ENCODE assay signal across 23 mouse cellular contexts in the genomic region with DNA sequence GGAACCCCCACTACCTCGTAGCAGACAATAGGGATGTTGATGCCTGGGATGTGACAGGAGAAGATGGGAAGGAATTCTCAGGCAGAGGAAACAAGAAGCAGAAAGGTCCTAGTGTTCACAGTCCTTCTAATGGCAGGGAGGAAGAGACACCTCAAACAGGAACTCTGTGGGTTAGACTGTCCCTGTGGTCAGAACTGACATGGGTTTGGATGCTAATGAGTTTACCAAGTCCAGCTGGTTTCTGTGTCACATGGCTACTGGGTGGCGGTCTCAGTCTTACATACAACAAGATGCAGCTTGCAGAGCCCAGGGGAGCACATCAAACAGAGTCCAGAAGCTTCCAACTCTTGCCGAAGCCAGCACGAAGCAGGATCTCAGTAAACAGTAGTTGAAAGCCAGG. TPM values are rescaled to one million over a fixed set of nuclear protein-coding genes. Genes with fewer than 3 reads are reported as not detected.
A peak's percentile ranks its signal among the peaks of the same experiment; 100 is the strongest.
DNase-seq lines count a peak whose midpoint lies in the region; ATAC-seq and TF ChIP-seq lines count a peak whose summit lies in the region.
"Had no signal": no experiment of that assay in that cellular context is flagged by ENCODE, and none has a peak within 500 bp of the region (broad histone marks: within the 10 kb centered on the region; RNA-seq: fewer than 3 reads in every experiment).

No protein-coding gene starts in this region.

- no peak overlapping the region for H3K4me3 ChIP-seq in gastrocnemius, adult 2 months
- H3K4me3 ChIP-seq: embryonic facial prominence, embryonic 13.5 days; embryonic facial prominence, embryonic 15.5 days; erythroblast, embryonic 14.5 days; forebrain, embryonic 10.5 days; forebrain, embryonic 12.5 days; forebrain, embryonic 15.5 days had no signal

- peak; percentile 78 for DNase-seq in 416B (ENCODE audit: low read depth)
- DNase-seq in left cerebral cortex, postnatal 14 days (ENCODE audit: low spot score in 2 of 2), result no peak
- DNase-seq in ovary, adult 18-20 months (ENCODE audit: low spot score), result no peak
- DNase-seq in gastrocnemius, adult 2 months, result no peak
- DNase-seq: adrenal gland, adult 8-10 months; adrenal gland, postnatal 14 days; adrenal gland, postnatal 36 days; cerebellum, adult 11-12 months; cerebellum, adult 2 months; cerebellum, adult 9-10 months; cerebellum, postnatal 25 days; embryo, embryonic 11 days; forebrain, postnatal 0 days had no signal

- H3K27ac ChIP-seq in gastrocnemius, adult 2 months, result no peak overlapping the region
- H3K27ac ChIP-seq: embryonic facial prominence, embryonic 13.5 days; embryonic facial prominence, embryonic 15.5 days; forebrain, embryonic 10.5 days; forebrain, embryonic 12.5 days; forebrain, embryonic 15.5 days had no signal

- ATAC-seq in common myeloid progenitor, adult 5-6 weeks (replicated peaks; ENCODE audit: low read depth, poor library complexity, severe bottlenecking), result peak; percentile 93
- peak; percentile 47; the same call in 1 of the 2 replicates for ATAC-seq in megakaryocyte, adult 5-6 weeks (ENCODE audit: poor library complexity, severe bottlenecking)
- ATAC-seq: activated CD4-positive, CD25-positive, alpha-beta regulatory T cell, adult 4 months; forebrain, embryonic 15.5 days; forebrain, postnatal 0 days; Patski had no signal

- no peak for TF ChIP-seq CTCF in gastrocnemius, adult 2 months (IDR thresholded peaks at IDR 0.05)

- intact Hi-C loops in left cerebral cortex, postnatal 14 days (cut with DNase I), result no loop called here
- intact Hi-C loops in gastrocnemius, adult 2 months (cut with DNase I), result no loop called here

RNA-seq across cellular contexts. Expression of gene Cpt1a, which starts 18.1 kb away (rescaled TPM):
- total RNA-seq in common myeloid progenitor, adult 5-6 weeks (2017), result 46.3 and 51.3 TPM in 2 replicates
- 69.6 and 73.1 TPM in 2 replicates for total RNA-seq in megakaryocyte, adult 5-6 weeks (2015)
- total RNA-seq in megakaryocyte, adult 5-6 weeks (2017), result 56.2 and 66.0 TPM in 2 replicates
- total RNA-seq in left cerebral cortex, postnatal 14 days (2021), result 10 to 100 TPM; 29.8 to 32.2 TPM
- 1 to 10 TPM; 7.1 to 8.8 TPM for total RNA-seq in gastrocnemius, adult 2 months (2021)

RNA-seq across cellular contexts. Expression of gene Ighmbp2, which starts 21.2 kb away (rescaled TPM):
- 4.8 TPM in 2 replicates for total RNA-seq in common myeloid progenitor, adult 5-6 weeks (2017)
- 1.5 and 1.6 TPM in 2 replicates for total RNA-seq in megakaryocyte, adult 5-6 weeks (2015)
- 2.9 and 3.3 TPM in 2 replicates for total RNA-seq in megakaryocyte, adult 5-6 weeks (2017)
- 10 to 100 TPM; 10.3 to 11.1 TPM for total RNA-seq in left cerebral cortex, postnatal 14 days (2021)
- total RNA-seq in gastrocnemius, adult 2 months (2021), result 1 to 10 TPM; 3.3 to 4.9 TPM

RNA-seq across cellular contexts. Expression of gene Mrpl21, which starts 21.3 kb away (rescaled TPM):
- 83.3 and 100 TPM in 2 replicates for total RNA-seq in common myeloid progenitor, adult 5-6 weeks (2017)
- total RNA-seq in megakaryocyte, adult 5-6 weeks (2015), result 61.8 and 65.2 TPM in 2 replicates
- 65.1 and 73.7 TPM in 2 replicates for total RNA-seq in megakaryocyte, adult 5-6 weeks (2017)
- total RNA-seq in left cerebral cortex, postnatal 14 days (2021), result 10 to 100 TPM; 56.7 to 60.2 TPM
- 10 to 100 TPM; 55.5 to 67.3 TPM for total RNA-seq in gastrocnemius, adult 2 months (2021)
